Mouse (Mus musculus): ENCODE measurements at regions not wholly inside any gene's neighbourhood (a gene's known extent, or its start where the extent isn't known, plus 50 kb on each side); places are given as distances from the start of the nearest gene placed in this dataset.

- H3K9ac ChIP-seq (ENCODE audit: low read length) = no peak overlapping the region
- H3K9me3 ChIP-seq (replicated peaks; ENCODE audit: control insufficient read depth, low read length) = no peaks in the 10 kb centered on the region
- ATAC-seq (replicated peaks; ENCODE audit: extremely low read depth, insufficient read depth, low FRiP score) = no peak
- 70% methylated on average over 4 of the region's 4 CpGs for WGBS
- H3K36me3 ChIP-seq (ENCODE audit: control insufficient read depth, insufficient read depth) = 0 out of 2 replicates have a peak, but pooled peaks cover 4% of the 10 kb centered on the region
- peaks cover 49% of the 10 kb centered on the region for H3K4me1 ChIP-seq (ENCODE audit: control insufficient read depth, insufficient read depth, low read length)
- no peak overlapping the region for H3K4me2 ChIP-seq (ENCODE audit: low read depth, low read length)
- H3K27me3 ChIP-seq (ENCODE audit: control insufficient read depth, insufficient read depth, low read length) = no peaks in the 10 kb centered on the region
- no peak overlapping the region for H3K4me3 ChIP-seq (ENCODE audit: low read length)
- H3K27ac ChIP-seq (ENCODE audit: low read length) = peak overlapping the region; percentile 80
These were observed 57.6 kb upstream of the Slco4a1 start for GRCm38 (mm10) chr2:180398481-180398754.

- Histone ChIP-seq H3K27ac (ENCODE audit: low read length) (peak overlapping the region; percentile 80), H3K36me3 (ENCODE audit: control insufficient read depth, insufficient read depth) (0 out of 2 replicates have a peak, but pooled peaks cover 4% of the 10 kb centered on the region), H3K27me3 (ENCODE audit: control insufficient read depth, insufficient read depth, low read length) (no peaks in the 10 kb centered on the region), H3K9me3 (replicated peaks; ENCODE audit: control insufficient read depth, low read length) (no peaks in the 10 kb centered on the region), H3K4me1 (ENCODE audit: control insufficient read depth, insufficient read depth, low read length) (peaks cover 52% of the 10 kb centered on the region), H3K9ac (ENCODE audit: low read length) (0 out of 2 replicates have a peak overlapping the region, but pooled peaks have one; percentile 11), H3K4me2 (ENCODE audit: low read depth, low read length) (no peak overlapping the region), H3K4me3 (ENCODE audit: low read length) (no peak overlapping the region)
- 54% methylated on average over 11 of the region's 11 CpGs for WGBS
- ATAC-seq (replicated peaks; ENCODE audit: extremely low read depth, insufficient read depth, low FRiP score) = no peak
These were observed 58.1 kb upstream of the Slco4a1 start for GRCm38 (mm10) chr2:180397723-180398480.

- Histone ChIP-seq H3K36me3 (ENCODE audit: control insufficient read depth, insufficient read depth) (0 out of 2 replicates have a peak, but pooled peaks cover 4% of the 10 kb centered on the region), H3K9ac (ENCODE audit: low read length) (0 out of 2 replicates have a peak overlapping the region, but pooled peaks have one; percentile 17), H3K4me3 (ENCODE audit: low read length) (no peak overlapping the region), H3K4me1 (ENCODE audit: control insufficient read depth, insufficient read depth, low read length) (peaks cover 60% of the 10 kb centered on the region), H3K27me3 (ENCODE audit: control insufficient read depth, insufficient read depth, low read length) (no peaks in the 10 kb centered on the region), H3K9me3 (replicated peaks; ENCODE audit: control insufficient read depth, low read length) (no peaks in the 10 kb centered on the region), H3K27ac (ENCODE audit: low read length) (peak overlapping the region; percentile 34; the same call in 1 of the 2 replicates), H3K4me2 (ENCODE audit: low read depth, low read length) (no peak overlapping the region)
- ATAC-seq (replicated peaks; ENCODE audit: extremely low read depth, insufficient read depth, low FRiP score) = no peak
- WGBS = 74% methylated on average over 4 of the region's 4 CpGs
These were observed 59.2 kb upstream of the Slco4a1 start for GRCm38 (mm10) chr2:180396664-180397377.

GRCm38 (mm10) chr2:180396211-180396610, 59.8 kb upstream of the Slco4a1 start:
- peak overlapping the region; percentile 94 for H3K27ac ChIP-seq (ENCODE audit: low read length)
- H3K27me3 ChIP-seq (ENCODE audit: control insufficient read depth, insufficient read depth, low read length) = no peaks in the 10 kb centered on the region
- 76% methylated on average over 3 of the region's 3 CpGs for WGBS
- ATAC-seq (replicated peaks; ENCODE audit: extremely low read depth, insufficient read depth, low FRiP score) = no peak
- H3K4me3 ChIP-seq (ENCODE audit: low read length) = no peak overlapping the region
- no peaks in the 10 kb centered on the region for H3K9me3 ChIP-seq (replicated peaks; ENCODE audit: control insufficient read depth, low read length)
- H3K36me3 ChIP-seq (ENCODE audit: control insufficient read depth, insufficient read depth) = 0 out of 2 replicates have a peak, but pooled peaks cover 4% of the 10 kb centered on the region
- no peak overlapping the region for H3K4me2 ChIP-seq (ENCODE audit: low read depth, low read length)
- no peak overlapping the region for H3K9ac ChIP-seq (ENCODE audit: low read length)
- H3K4me1 ChIP-seq (ENCODE audit: control insufficient read depth, insufficient read depth, low read length) = peaks cover 63% of the 10 kb centered on the region

GRCm38 (mm10) chr2:180395279-180396034, 60.6 kb upstream of the Slco4a1 start:
- Histone ChIP-seq H3K4me1 (ENCODE audit: control insufficient read depth, insufficient read depth, low read length) (peaks cover 62% of the 10 kb centered on the region), H3K9ac (ENCODE audit: low read length) (peak overlapping the region; percentile 30)
- WGBS = 34% methylated on average over 11 of the region's 11 CpGs

GRCm38 (mm10) chr2:180392846-180393700, 58.6 kb upstream of the Gata5 start:
- peak; percentile 61 for ATAC-seq (replicated peaks; ENCODE audit: extremely low read depth, insufficient read depth, low FRiP score)
- Histone ChIP-seq H3K4me3 (ENCODE audit: low read length) (peak overlapping the region; percentile 40), H3K36me3 (ENCODE audit: control insufficient read depth, insufficient read depth) (0 out of 2 replicates have a peak, but pooled peaks cover 4% of the 10 kb centered on the region), H3K4me2 (ENCODE audit: low read depth, low read length) (peak overlapping the region; percentile 88), H3K9me3 (replicated peaks; ENCODE audit: control insufficient read depth, low read length) (no peaks in the 10 kb centered on the region), H3K9ac (ENCODE audit: low read length) (peak overlapping the region; percentile 71), H3K27ac (ENCODE audit: low read length) (peak overlapping the region; percentile 94), H3K4me1 (ENCODE audit: control insufficient read depth, insufficient read depth, low read length) (peaks cover 45% of the 10 kb centered on the region), H3K27me3 (ENCODE audit: control insufficient read depth, insufficient read depth, low read length) (peaks cover 2% of the 10 kb centered on the region; the same call in 1 of the 2 replicates)
- 36% methylated on average over 16 of the region's 16 CpGs for WGBS

More at GRCm38 (mm10) chr2:180395279-180396034, 60.6 kb upstream of the Slco4a1 start:
- Histone ChIP-seq H3K27me3 (ENCODE audit: control insufficient read depth, insufficient read depth, low read length) (no peaks in the 10 kb centered on the region), H3K36me3 (ENCODE audit: control insufficient read depth, insufficient read depth) (0 out of 2 replicates have a peak, but pooled peaks cover 4% of the 10 kb centered on the region), H3K27ac (ENCODE audit: low read length) (peak overlapping the region; percentile 94), H3K4me3 (ENCODE audit: low read length) (no peak overlapping the region), H3K4me2 (ENCODE audit: low read depth, low read length) (no peak overlapping the region), H3K9me3 (replicated peaks; ENCODE audit: control insufficient read depth, low read length) (no peaks in the 10 kb centered on the region)
- ATAC-seq (replicated peaks; ENCODE audit: extremely low read depth, insufficient read depth, low FRiP score) = no peak

- H3K27ac ChIP-seq (ENCODE audit: low read length) = peak overlapping the region; percentile 94
- H3K9me3 ChIP-seq (replicated peaks; ENCODE audit: control insufficient read depth, low read length) = no peaks in the 10 kb centered on the region
- WGBS = 57% methylated on average over 6 of the region's 6 CpGs
- H3K27me3 ChIP-seq (ENCODE audit: control insufficient read depth, insufficient read depth, low read length) = peaks cover 2% of the 10 kb centered on the region; the same call in 1 of the 2 replicates
- H3K4me2 ChIP-seq (ENCODE audit: low read depth, low read length) = peak overlapping the region; percentile 88
- 0 out of 2 replicates have a peak, but pooled peaks cover 4% of the 10 kb centered on the region for H3K36me3 ChIP-seq (ENCODE audit: control insufficient read depth, insufficient read depth)
- peaks cover 39% of the 10 kb centered on the region for H3K4me1 ChIP-seq (ENCODE audit: control insufficient read depth, insufficient read depth, low read length)
- no peak for ATAC-seq (replicated peaks; ENCODE audit: extremely low read depth, insufficient read depth, low FRiP score)
- H3K9ac ChIP-seq (ENCODE audit: low read length) = peak overlapping the region; percentile 71
- H3K4me3 ChIP-seq (ENCODE audit: low read length) = peak overlapping the region; percentile 40
These were observed 57.8 kb upstream of the Gata5 start for GRCm38 (mm10) chr2:180392298-180392697.

GRCm38 (mm10) chr2:180391349-180391748, 56.9 kb upstream of the Gata5 start:
- 54% methylated on average over 3 of the region's 3 CpGs for WGBS
- peak overlapping the region; percentile 82 for H3K27ac ChIP-seq (ENCODE audit: low read length)

More at GRCm38 (mm10) chr2:180391349-180391748, 56.9 kb upstream of the Gata5 start:
- H3K9ac ChIP-seq (ENCODE audit: low read length) = peak overlapping the region; percentile 97
- peaks cover 36% of the 10 kb centered on the region for H3K4me1 ChIP-seq (ENCODE audit: control insufficient read depth, insufficient read depth, low read length)
- H3K4me2 ChIP-seq (ENCODE audit: low read depth, low read length) = peak overlapping the region; percentile 88
- no peaks in the 10 kb centered on the region for H3K9me3 ChIP-seq (replicated peaks; ENCODE audit: control insufficient read depth, low read length)
- no peak for ATAC-seq (replicated peaks; ENCODE audit: extremely low read depth, insufficient read depth, low FRiP score)
- H3K4me3 ChIP-seq (ENCODE audit: low read length) = peak overlapping the region; percentile 81
- 0 out of 2 replicates have a peak, but pooled peaks cover 4% of the 10 kb centered on the region for H3K36me3 ChIP-seq (ENCODE audit: control insufficient read depth, insufficient read depth)
- H3K27me3 ChIP-seq (ENCODE audit: control insufficient read depth, insufficient read depth, low read length) = peaks cover 2% of the 10 kb centered on the region; the same call in 1 of the 2 replicates

Measured in heart, embryonic 16.5 days (tissue).